Mouse (Mus musculus) CH12.LX (cell line): Measurements from ENCODE around the gene Grip1.

Source experiments
- CTCF ChIP-seq, 2 experiments: IDR thresholded peaks in 1 of 2; conservative IDR thresholded peaks in 1 of 2; 2 replicates each; pipeline ENCODE4 v1.5.1; 2011 to 2012; ENCODE audit warnings: low read depth in 2 of 2, low read length in 2 of 2, improper control_type of control experiment in 1 of 2, inconsistent platforms in 1 of 2, mild to moderate bottlenecking in 1 of 2, moderate library complexity in 1 of 2
- EP300 ChIP-seq: IDR thresholded peaks from 2 replicates; pipeline ENCODE4 v1.6.1; 2011; ENCODE audit warnings: low read length, improper control_type of control experiment
- MAX ChIP-seq: IDR thresholded peaks from 2 replicates; pipeline ENCODE4 v1.6.1; 2011; ENCODE audit warnings: low read length, improper control_type of control experiment
- POLR2A ChIP-seq: IDR thresholded peaks from 2 replicates; pipeline ENCODE4 v1.6.1; 2011; ENCODE audit warnings: low read depth, mild to moderate bottlenecking, improper control_type of control experiment, low read length
- USF1 ChIP-seq: IDR thresholded peaks from 2 replicates; pipeline ENCODE4 v1.6.1; 2014; ENCODE audit warnings: low read depth, mild to moderate bottlenecking, inconsistent platforms, low read length, improper control_type of control experiment

- no peak for TF ChIP-seq CTCF (conservative IDR thresholded peaks at IDR 0.05 in 1 of 2, IDR thresholded peaks at IDR 0.05 in 1 of 2; ENCODE audit: low read depth in 2 of 2, low read length in 2 of 2)
- TF ChIP-seq POLR2A = no peak
- TF ChIP-seq EP300 = no peak
- TF ChIP-seq USF1 = no peak
- TF ChIP-seq MAX = no peak
Observed at GRCm38 (mm10) chr10:120033866-120034265, 580.2 kb downstream of the Grip1 start.
